ENCODE assay signal across 22 mouse cellular contexts in genomic region chr13:16114837-16115236, GRCm38 (mm10).
DNase-seq lines count a peak whose midpoint lies in the region; ATAC-seq and TF ChIP-seq lines count a peak whose summit lies in the region.
"Had no signal": no experiment of that assay in that cellular context is flagged by ENCODE, and none has a peak within 500 bp of the region (broad histone marks: within the 10 kb centered on the region; RNA-seq: fewer than 3 reads in every experiment).

No protein-coding gene starts in this region.

- H3K9me3 ChIP-seq in limb, embryonic 14.5 days (ENCODE audit: control insufficient read depth, low read length), result no peaks in the 10 kb centered on the region
- H3K9me3 ChIP-seq in hindbrain, embryonic 12.5 days (replicated peaks), result no peaks in the 10 kb centered on the region
- H3K9me3 ChIP-seq in forebrain, embryonic 13.5 days (replicated peaks), result no peaks in the 10 kb centered on the region
- H3K9me3 ChIP-seq: embryonic facial prominence, embryonic 12.5 days; G1E; heart, embryonic 12.5 days; hindbrain, embryonic 10.5 days; hindbrain, embryonic 15.5 days had no signal

- no peak for TF ChIP-seq POLR2A in limb, embryonic 14.5 days (IDR thresholded peaks at IDR 0.05; ENCODE audit: borderline replicate concordance, extremely low read depth, insufficient read depth, insufficient read length)

- no peak overlapping the region for H3K4me3 ChIP-seq in limb, embryonic 14.5 days (replicated peaks; ENCODE audit: low read length)
- no peak overlapping the region for H3K4me3 ChIP-seq in hindbrain, embryonic 12.5 days
- H3K4me3 ChIP-seq in forebrain, embryonic 13.5 days, result no peak overlapping the region
- H3K4me3 ChIP-seq: embryonic facial prominence, embryonic 12.5 days; gastrocnemius, adult 2 months; heart, embryonic 12.5 days; hindbrain, embryonic 10.5 days; hindbrain, embryonic 15.5 days had no signal

- peak; percentile 47 for ATAC-seq in frontal cortex, adult (ENCODE audit: low TSS enrichment)
- peak; percentile 62 for ATAC-seq in limb, embryonic 14.5 days (ENCODE audit: low FRiP score, low read depth)
- no peak for ATAC-seq in hindbrain, embryonic 12.5 days (ENCODE audit: low FRiP score)
- no peak for ATAC-seq in forebrain, embryonic 13.5 days
- ATAC-seq: CD4-positive, CD25-positive, alpha-beta regulatory T cell, adult 4 months; forebrain, embryonic 16.5 days; intestine, embryonic 16.5 days had no signal

- H3K4me1 ChIP-seq in limb, embryonic 14.5 days (ENCODE audit: control insufficient read depth, insufficient read depth, low read length), result peaks cover 3% of the 10 kb centered on the region; the same call in 1 of the 2 replicates
- H3K4me1 ChIP-seq in hindbrain, embryonic 12.5 days, result no peaks in the 10 kb centered on the region
- H3K4me1 ChIP-seq in forebrain, embryonic 13.5 days, result no peaks in the 10 kb centered on the region
- H3K4me1 ChIP-seq: embryonic facial prominence, embryonic 12.5 days; heart, embryonic 12.5 days; hindbrain, embryonic 10.5 days; hindbrain, embryonic 15.5 days had no signal

- no peaks in the 10 kb centered on the region for H3K36me3 ChIP-seq in limb, embryonic 14.5 days (ENCODE audit: control insufficient read depth, insufficient read depth, low read length)
- no peaks in the 10 kb centered on the region for H3K36me3 ChIP-seq in hindbrain, embryonic 12.5 days
- no peaks in the 10 kb centered on the region for H3K36me3 ChIP-seq in forebrain, embryonic 13.5 days (ENCODE audit: poor library complexity, severe bottlenecking)
- H3K36me3 ChIP-seq: embryonic facial prominence, embryonic 12.5 days; G1E; heart, embryonic 12.5 days; hindbrain, embryonic 10.5 days; hindbrain, embryonic 15.5 days had no signal

- no peak for DNase-seq in frontal cortex, postnatal 36 days (ENCODE audit: low spot score in 2 of 2)
- peak; percentile 24 for DNase-seq in brain, adult 2 months (ENCODE audit: low read depth, low spot score)
- peak; percentile 7 for DNase-seq in limb, embryonic 14.5 days (ENCODE audit: low spot score)
- DNase-seq in telencephalon, adult 2 months (ENCODE audit: low read depth, low spot score), result peak; percentile 8
- DNase-seq: adrenal gland, postnatal 14 days; B cell, adult 2 months; cerebellum, adult 2 months; cerebellum, postnatal 10 days; gastrocnemius, adult 2 months; gastrocnemius, postnatal 25 days; heart, adult 18-20 months had no signal

- H3K27me3 ChIP-seq in limb, embryonic 14.5 days (ENCODE audit: control insufficient read depth, insufficient read depth, low read length), result no peaks in the 10 kb centered on the region
- H3K27me3 ChIP-seq in hindbrain, embryonic 12.5 days, result no peaks in the 10 kb centered on the region
- H3K27me3 ChIP-seq in forebrain, embryonic 13.5 days, result no peaks in the 10 kb centered on the region
- H3K27me3 ChIP-seq: embryonic facial prominence, embryonic 12.5 days; heart, embryonic 12.5 days; hindbrain, embryonic 15.5 days had no signal

- no peak overlapping the region for H3K4me2 ChIP-seq in limb, embryonic 14.5 days (replicated peaks; ENCODE audit: low read depth, low read length, severe bottlenecking)
- H3K4me2 ChIP-seq in hindbrain, embryonic 12.5 days (replicated peaks), result no peak overlapping the region
- no peak overlapping the region for H3K4me2 ChIP-seq in forebrain, embryonic 13.5 days
- H3K4me2 ChIP-seq: embryonic facial prominence, embryonic 12.5 days; heart, embryonic 12.5 days; hindbrain, embryonic 15.5 days had no signal

- no peak overlapping the region for H3K9ac ChIP-seq in limb, embryonic 14.5 days (ENCODE audit: low read depth, low read length, severe bottlenecking)
- H3K9ac ChIP-seq in hindbrain, embryonic 12.5 days, result no peak overlapping the region
- no peak overlapping the region for H3K9ac ChIP-seq in forebrain, embryonic 13.5 days
- H3K9ac ChIP-seq: embryonic facial prominence, embryonic 12.5 days; heart, embryonic 12.5 days; hindbrain, embryonic 15.5 days had no signal

- no peak overlapping the region for H3K27ac ChIP-seq in limb, embryonic 14.5 days (replicated peaks; ENCODE audit: low read depth, low read length)
- H3K27ac ChIP-seq in hindbrain, embryonic 12.5 days, result no peak overlapping the region
- H3K27ac ChIP-seq in forebrain, embryonic 13.5 days, result no peak overlapping the region
- H3K27ac ChIP-seq: embryonic facial prominence, embryonic 12.5 days; gastrocnemius, adult 2 months; hindbrain, embryonic 10.5 days; hindbrain, embryonic 15.5 days had no signal

- 30% methylated on average over 2 of the region's 2 CpGs for WGBS in limb, embryonic 14.5 days
- WGBS in hindbrain, embryonic 12.5 days, result 69% methylated on average over 2 of the region's 2 CpGs
- WGBS in forebrain, embryonic 13.5 days, result 70% methylated on average over 2 of the region's 2 CpGs

Comparison
In these comparisons a context has a peak if more than half of its experiments do, and no peak if none do; other contexts are left out.
1. ATAC-seq: peak in frontal cortex, adult (single experiment) and limb, embryonic 14.5 days (single experiment); none in hindbrain, embryonic 12.5 days (single experiment) and forebrain, embryonic 13.5 days (single experiment).
2. DNase-seq: peak in brain, adult 2 months (single experiment), limb, embryonic 14.5 days (single experiment) and telencephalon, adult 2 months (single experiment); none in frontal cortex, postnatal 36 days (0 of 2).